Mouse (Mus musculus) liver, postnatal 0 days (tissue): ENCODE measurements around the gene Ttc28.

Experiments
- CTCF ChIP-seq: sonication (generic); IDR thresholded peaks from 2 replicates; pipeline ENCODE4 v1.5.1; 2016; ENCODE audit warnings: antibody characterized with exemption, low read depth
- EP300 ChIP-seq: IDR thresholded peaks from 2 replicates; pipeline ENCODE4 v1.6.1; 2016; ENCODE audit warnings: antibody characterized with exemption, low read depth, mild to moderate bottlenecking

GRCm38 (mm10) chr5:110888596-110888995 lies 9.0 kb downstream of the Ttc28 start:
- TF ChIP-seq EP300 (no peak), CTCF (no peak)
